Mouse (Mus musculus) megakaryocyte-erythroid progenitor cell, adult 5 weeks (primary cell): ENCODE results near the gene Tctn1. TPM values are rescaled to one million over a fixed set of nuclear protein-coding genes. Genes with fewer than 3 reads are reported as not detected.

Experiments
- polyA plus RNA-seq: library from polyadenylated mRNA; stranded (reverse); fragments of >175 nt; gene quantifications from 2 replicates; pipeline ENCODE4 v1.2.3, GENCODE M21; 2012

Gene Tctn1
- 9.7 and 12.0 TPM in 2 replicates for polyA plus RNA-seq

GRCm38 (mm10) chr5:122263933-122264905, at the start of gene Tctn1:
Gene Tctn1, minus strand, starts transcription at chr5:122264460.

DNA sequence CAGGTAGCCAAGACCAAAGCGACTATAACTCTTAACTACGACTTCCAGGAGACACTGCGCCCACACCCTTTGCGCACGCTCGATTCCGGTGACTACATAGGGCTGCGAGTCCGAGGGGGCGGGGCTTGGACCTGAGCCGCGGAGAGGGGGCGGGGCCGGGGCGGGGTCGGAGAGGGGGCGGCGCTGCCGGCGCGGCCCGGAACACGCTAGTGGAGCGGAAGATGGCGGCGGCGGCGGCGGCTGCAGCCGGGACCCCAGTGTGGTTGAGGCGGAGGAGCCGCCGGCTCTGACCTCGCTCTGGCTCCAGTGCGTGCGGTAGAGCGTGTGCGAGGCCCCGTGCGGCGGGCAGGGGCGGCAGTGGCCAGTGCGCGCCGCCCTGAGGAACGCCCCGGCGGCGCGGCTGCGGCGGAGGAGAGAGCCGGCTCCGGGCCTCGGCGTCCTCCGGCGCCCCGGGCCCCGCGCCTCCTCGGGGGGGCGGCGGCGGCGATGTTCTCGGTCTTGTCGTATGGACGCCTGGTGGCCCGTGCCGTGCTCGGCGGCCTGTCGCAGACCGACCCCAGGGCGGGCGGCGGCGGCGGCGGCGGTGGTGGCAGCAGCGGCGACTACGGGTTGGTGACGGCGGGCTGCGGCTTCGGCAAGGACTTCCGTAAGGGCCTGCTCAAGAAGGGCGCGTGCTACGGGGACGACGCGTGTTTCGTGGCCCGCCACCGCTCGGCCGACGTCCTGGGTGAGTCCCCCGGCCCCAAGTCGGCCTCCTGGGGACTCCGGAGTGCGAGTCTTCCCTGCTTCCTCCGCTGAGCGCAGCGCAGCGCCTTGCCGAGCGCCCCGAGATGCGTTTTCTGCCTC, 20.1 kb upstream of the Tctn1 start, which contains the start of gene Pptc7:
Pptc7 (plus strand) TSS at position 183 of the 846 bp plus-strand sequence.

GRCm38 (mm10) chr5:122206475-122206874, 57.8 kb downstream of the Tctn1 start, which contains the start of gene Hvcn1:
Gene Hvcn1, plus strand, starts transcription at chr5:122206804.

Other genes starting within 250 kb of the Tctn1 start
- gene Cux2, start 214.4 kb downstream of the Tctn1 start, polyA plus RNA-seq, result 0.43 and 1.8 TPM in 2 replicates
- 0.29 TPM in 1 of 2 replicates, not detected in the other for gene Myl2, start 163.5 kb downstream of the Tctn1 start, polyA plus RNA-seq
- 0.30 and 0.34 TPM in 2 replicates for gene Ccdc63, start 123.6 kb downstream of the Tctn1 start, polyA plus RNA-seq
- 114 and 165 TPM in 2 replicates for gene Ppp1cc, start 106.2 kb downstream of the Tctn1 start, polyA plus RNA-seq
- gene Hvcn1, start 57.7 kb downstream of the Tctn1 start, polyA plus RNA-seq, result 33.1 and 50.8 TPM in 2 replicates
- 9.4 and 11.1 TPM in 2 replicates for gene Pptc7, start 19.9 kb upstream of the Tctn1 start, polyA plus RNA-seq
- 0.61 and 1.3 TPM in 2 replicates for gene Rad9b, start 89.8 kb upstream of the Tctn1 start, polyA plus RNA-seq
- gene Vps29, start 89.9 kb upstream of the Tctn1 start, polyA plus RNA-seq, result 8.8 and 10.1 TPM in 2 replicates
- gene Gpn3, start 107.4 kb upstream of the Tctn1 start, polyA plus RNA-seq, result 37.5 and 39.2 TPM in 2 replicates
- gene Fam216a, start 107.9 kb upstream of the Tctn1 start, polyA plus RNA-seq, result 45.8 and 47.2 TPM in 2 replicates
- 52.9 and 66.4 TPM in 2 replicates for gene Arpc3, start 127.4 kb upstream of the Tctn1 start, polyA plus RNA-seq
- 16.9 and 25.5 TPM in 2 replicates for gene Anapc7, start 157.2 kb upstream of the Tctn1 start, polyA plus RNA-seq
- gene Atp2a2, start 237.8 kb upstream of the Tctn1 start, polyA plus RNA-seq, result 41.9 and 48.4 TPM in 2 replicates